Mouse (Mus musculus): ENCODE measurements around the gene Ctns. TPM values are rescaled to one million over a fixed set of nuclear protein-coding genes. Genes with fewer than 3 reads are reported as not detected.
A peak's percentile ranks its signal among the peaks of the same experiment; 100 is the strongest.

The Ctns gene
- polyA plus RNA-seq, 1 experiment from 2014 or later = 26.5 TPM

DNA sequence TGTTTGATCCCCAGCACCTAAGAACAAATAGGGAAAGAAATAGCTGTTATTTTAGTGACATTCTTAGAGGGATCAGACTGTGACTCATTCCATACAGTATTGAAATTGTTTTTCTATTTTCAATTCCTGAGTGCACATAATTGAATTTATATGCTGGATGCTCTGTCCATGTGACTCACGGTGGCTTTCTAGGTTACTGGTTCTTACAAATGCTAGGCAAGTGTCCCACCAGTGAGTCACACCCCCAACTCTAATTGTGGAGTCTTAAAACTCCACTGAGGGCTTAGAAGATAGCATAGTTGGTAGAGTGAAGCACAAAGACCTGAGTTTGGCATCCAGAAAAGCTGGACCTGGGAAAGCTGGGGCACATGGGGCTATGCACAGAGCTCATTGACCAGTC is 21.8 kb upstream of the Ctns start:
- no peaks in the 10 kb centered on the region for H3K27me3 ChIP-seq
- H3K4me2 ChIP-seq (replicated peaks) = no peak overlapping the region
- H3K4me3 ChIP-seq = no peak overlapping the region
- no peaks in the 10 kb centered on the region for H3K4me1 ChIP-seq
- WGBS = 83% methylated on average over 1 of the region's 1 CpGs
- no peaks in the 10 kb centered on the region for H3K9me3 ChIP-seq
- ATAC-seq (ENCODE audit: insufficient number of reproducible peaks, insufficient read depth, low FRiP score, low TSS enrichment) = no peak
- no peak overlapping the region for H3K27ac ChIP-seq
- H3K9ac ChIP-seq = no peak overlapping the region
- no peaks in the 10 kb centered on the region for H3K36me3 ChIP-seq

DNA sequence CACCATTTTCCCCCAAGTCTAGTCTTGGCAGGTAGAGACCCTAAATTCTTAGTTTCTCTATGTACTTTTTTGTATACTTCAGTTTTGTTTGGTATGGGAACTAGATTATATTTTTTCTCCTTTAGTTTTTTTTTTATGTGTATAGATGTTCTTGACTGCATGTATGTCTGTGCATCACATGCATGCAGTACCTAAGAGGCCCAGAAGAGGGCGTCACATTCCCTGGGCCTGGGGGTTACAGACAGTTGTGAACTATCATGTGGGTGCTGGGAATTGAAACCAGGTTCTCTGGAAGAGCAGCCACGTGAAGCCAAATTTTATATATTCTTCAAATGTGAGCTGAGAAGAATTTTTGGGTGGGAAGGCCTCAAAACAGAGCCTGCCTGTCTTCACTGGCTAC is 20.8 kb upstream of the Ctns start:
- no peaks in the 10 kb centered on the region for H3K27me3 ChIP-seq
- H3K4me3 ChIP-seq = no peak overlapping the region
- H3K9ac ChIP-seq = no peak overlapping the region
- WGBS = 61% methylated on average over 2 of the region's 2 CpGs
- no peak overlapping the region for H3K4me2 ChIP-seq (replicated peaks)
- no peak overlapping the region for H3K27ac ChIP-seq
- no peaks in the 10 kb centered on the region for H3K36me3 ChIP-seq
- no peaks in the 10 kb centered on the region for H3K4me1 ChIP-seq
- no peaks in the 10 kb centered on the region for H3K9me3 ChIP-seq
- no peak for ATAC-seq (ENCODE audit: insufficient number of reproducible peaks, insufficient read depth, low FRiP score, low TSS enrichment)

- Histone ChIP-seq H3K4me3 (no peak overlapping the region), H3K27ac (no peak overlapping the region), H3K9ac (no peak overlapping the region), H3K4me1 (no peaks in the 10 kb centered on the region), H3K36me3 (no peaks in the 10 kb centered on the region), H3K9me3 (no peaks in the 10 kb centered on the region), H3K4me2 (replicated peaks) (no peak overlapping the region), H3K27me3 (no peaks in the 10 kb centered on the region)
- WGBS = 80% methylated on average over 3 of the region's 3 CpGs
- no peak for ATAC-seq (ENCODE audit: insufficient number of reproducible peaks, insufficient read depth, low FRiP score, low TSS enrichment)
Measured at GRCm38 (mm10) chr11:73213956-73214355, 15.1 kb upstream of the Ctns start.

DNA sequence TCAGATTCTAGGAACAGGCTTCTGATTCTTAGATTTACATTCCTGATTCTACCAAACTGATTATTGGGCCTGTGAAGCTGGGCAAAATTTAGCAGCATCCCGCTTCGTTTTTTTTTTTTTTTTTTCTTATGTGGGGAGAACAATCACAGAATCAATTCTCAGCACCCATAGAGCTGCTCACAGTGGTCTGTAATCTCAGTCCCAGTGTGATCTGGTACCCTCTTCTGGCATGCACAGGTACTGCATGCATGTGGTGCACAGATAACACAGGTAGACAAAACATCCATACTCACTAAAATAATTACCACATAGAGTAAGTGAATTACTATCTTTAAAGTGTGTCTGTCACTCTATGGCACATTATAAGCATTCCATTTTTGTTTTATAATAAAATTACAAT is 8.8 kb upstream of the Ctns start:
- no peak for ATAC-seq (ENCODE audit: insufficient number of reproducible peaks, insufficient read depth, low FRiP score, low TSS enrichment)
- 79% methylated on average over 2 of the region's 2 CpGs for WGBS
- H3K27ac ChIP-seq = no peak overlapping the region
- no peak overlapping the region for H3K4me3 ChIP-seq
- no peak overlapping the region for H3K4me2 ChIP-seq (replicated peaks)
- H3K9ac ChIP-seq = no peak overlapping the region
- H3K36me3 ChIP-seq = no peaks in the 10 kb centered on the region
- H3K4me1 ChIP-seq = no peaks in the 10 kb centered on the region
- no peaks in the 10 kb centered on the region for H3K27me3 ChIP-seq
- no peaks in the 10 kb centered on the region for H3K9me3 ChIP-seq

DNA sequence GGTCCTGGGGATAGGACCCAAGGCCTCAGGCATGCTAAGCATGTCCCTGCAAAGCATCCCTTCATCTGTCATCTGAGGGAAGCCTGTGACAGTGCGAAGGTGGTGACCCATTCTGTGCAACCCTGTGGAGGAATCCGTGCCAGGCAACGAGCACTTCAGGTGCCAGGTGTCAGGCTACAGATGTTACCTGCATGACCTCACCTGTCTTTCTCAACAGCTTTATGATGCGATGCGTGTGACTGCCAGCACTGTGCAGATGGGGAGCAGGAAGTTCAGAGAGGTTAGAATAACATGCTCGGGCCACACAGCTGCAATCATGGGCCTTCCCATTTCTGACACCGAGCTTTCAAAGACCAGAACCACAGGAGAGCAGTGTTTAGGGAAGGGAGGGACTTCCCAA is 6.4 kb upstream of the Ctns start:
- 60% methylated on average over 7 of the region's 7 CpGs for WGBS
- no peak overlapping the region for H3K4me2 ChIP-seq (replicated peaks)
- H3K27me3 ChIP-seq = no peaks in the 10 kb centered on the region

DNA sequence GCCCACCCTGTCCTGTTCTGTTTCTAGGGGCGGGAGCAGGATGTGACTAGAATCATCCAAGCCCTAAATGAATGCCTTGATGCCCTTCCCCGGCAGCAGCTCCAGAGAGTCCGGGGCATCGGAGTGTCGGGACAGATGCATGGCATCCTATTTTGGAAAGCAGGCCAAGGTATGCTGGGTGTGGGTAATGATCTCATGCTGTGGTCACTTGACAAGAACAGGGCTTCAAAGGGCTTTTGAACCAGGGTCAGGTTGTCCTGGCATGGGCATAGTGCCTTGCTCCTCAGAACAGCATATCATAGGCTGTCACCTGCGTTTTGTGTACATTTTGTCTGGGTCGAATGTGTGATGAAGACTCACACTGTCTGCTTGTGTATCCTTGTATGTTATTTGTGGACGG is 5.1 kb upstream of the Ctns start:
- H3K9ac ChIP-seq = no peak overlapping the region
- H3K4me2 ChIP-seq (replicated peaks) = no peak overlapping the region
- H3K27me3 ChIP-seq = no peaks in the 10 kb centered on the region
- no peaks in the 10 kb centered on the region for H3K36me3 ChIP-seq
- no peak overlapping the region for H3K27ac ChIP-seq
- no peaks in the 10 kb centered on the region for H3K4me1 ChIP-seq
- H3K9me3 ChIP-seq = no peaks in the 10 kb centered on the region
- H3K4me3 ChIP-seq = no peak overlapping the region
- ATAC-seq (ENCODE audit: insufficient number of reproducible peaks, insufficient read depth, low FRiP score, low TSS enrichment) = no peak
- WGBS = 82% methylated on average over 8 of the region's 8 CpGs

More for the DNA sequence above, 6.4 kb upstream of the Ctns start:
- Histone ChIP-seq H3K36me3 (no peaks in the 10 kb centered on the region), H3K9ac (no peak overlapping the region), H3K27ac (no peak overlapping the region), H3K4me3 (no peak overlapping the region), H3K9me3 (no peaks in the 10 kb centered on the region), H3K4me1 (no peaks in the 10 kb centered on the region)
- no peak for ATAC-seq (ENCODE audit: insufficient number of reproducible peaks, insufficient read depth, low FRiP score, low TSS enrichment)

DNA sequence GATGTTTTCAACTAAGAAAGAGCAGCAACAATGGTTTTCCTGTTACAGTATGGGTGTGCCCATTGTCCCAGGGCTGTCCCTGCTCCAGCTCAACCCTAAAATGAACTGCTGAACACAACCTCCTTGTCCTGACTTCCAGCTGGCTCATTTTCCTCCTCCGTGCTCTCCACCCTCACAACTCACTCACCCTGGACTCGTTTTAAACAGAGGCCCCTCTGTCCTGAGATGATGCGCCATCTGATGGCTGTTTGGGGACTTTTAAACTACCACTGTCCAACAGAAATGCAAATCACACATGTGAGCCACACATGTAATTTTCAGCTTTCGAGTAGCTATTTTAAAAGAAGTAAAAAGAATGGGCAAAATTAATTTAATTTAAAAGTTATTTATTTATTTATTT is 2.8 kb upstream of the Ctns start:
- no peak overlapping the region for H3K9ac ChIP-seq
- 28% methylated on average over 4 of the region's 4 CpGs for WGBS
- no peaks in the 10 kb centered on the region for H3K36me3 ChIP-seq
- peaks cover 9% of the 10 kb centered on the region for H3K4me1 ChIP-seq
- no peak overlapping the region for H3K4me2 ChIP-seq (replicated peaks)
- no peak for ATAC-seq (ENCODE audit: insufficient number of reproducible peaks, insufficient read depth, low FRiP score, low TSS enrichment)
- H3K4me3 ChIP-seq = no peak overlapping the region
- no peak overlapping the region for H3K27ac ChIP-seq
- H3K27me3 ChIP-seq = no peaks in the 10 kb centered on the region
- no peaks in the 10 kb centered on the region for H3K9me3 ChIP-seq

GRCm38 (mm10) chr11:73201021-73201420 is 2.2 kb upstream of the Ctns start:
- H3K9me3 ChIP-seq = no peaks in the 10 kb centered on the region
- H3K36me3 ChIP-seq = no peaks in the 10 kb centered on the region
- H3K4me1 ChIP-seq = peaks cover 9% of the 10 kb centered on the region
- no peak for ATAC-seq (ENCODE audit: insufficient number of reproducible peaks, insufficient read depth, low FRiP score, low TSS enrichment)
- H3K9ac ChIP-seq = no peak overlapping the region
- H3K27me3 ChIP-seq = no peaks in the 10 kb centered on the region
- 75% methylated on average over 2 of the region's 2 CpGs for WGBS
- no peak overlapping the region for H3K27ac ChIP-seq
- no peak overlapping the region for H3K4me3 ChIP-seq
- H3K4me2 ChIP-seq (replicated peaks) = no peak overlapping the region

GRCm38 (mm10) chr11:73199879-73200278 is 1.0 kb upstream of the Ctns start:
- H3K4me3 ChIP-seq = peak overlapping the region; percentile 72
- peak overlapping the region; percentile 93 for H3K4me2 ChIP-seq (replicated peaks)
- peaks cover 9% of the 10 kb centered on the region for H3K4me1 ChIP-seq
- no peak for ATAC-seq (ENCODE audit: insufficient number of reproducible peaks, insufficient read depth, low FRiP score, low TSS enrichment)
- 0 out of 2 replicates have a peak, but pooled peaks cover 4% of the 10 kb centered on the region for H3K36me3 ChIP-seq
- 3% methylated on average over 12 of the region's 12 CpGs for WGBS
- peak overlapping the region; percentile 73 for H3K9ac ChIP-seq
- H3K27me3 ChIP-seq = no peaks in the 10 kb centered on the region
- H3K9me3 ChIP-seq = no peaks in the 10 kb centered on the region
- no peak overlapping the region for H3K27ac ChIP-seq

DNA sequence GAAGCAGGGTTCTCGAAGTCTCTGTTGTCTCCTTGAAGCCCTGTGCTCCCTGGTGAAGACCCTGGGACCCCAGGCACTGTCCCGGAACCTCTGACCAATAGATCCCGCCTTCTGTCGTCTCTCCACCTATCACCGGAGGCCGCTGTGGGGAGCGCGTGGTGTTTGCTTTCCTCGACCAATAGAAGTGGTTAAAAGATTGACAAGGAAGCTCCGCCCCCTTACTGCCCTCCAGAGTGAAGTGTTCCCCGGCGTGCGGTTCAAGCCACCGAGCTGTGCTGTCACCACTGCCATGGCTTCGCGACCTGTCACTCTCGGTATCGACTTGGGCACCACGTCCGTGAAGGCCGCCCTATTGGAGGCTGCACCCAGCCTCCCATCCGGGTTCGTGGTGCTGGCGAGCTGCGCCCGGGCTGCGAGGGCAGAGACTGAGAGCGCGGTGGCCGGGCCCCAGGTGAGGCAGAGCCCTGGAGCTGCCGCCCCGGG is 429 bp upstream of the Ctns start, which contains the start of gene Shpk:
TSS of gene Shpk (plus strand) at position 231 of the 483 bp plus-strand sequence.
- under 1% methylated on average over 32 of the region's 32 CpGs for WGBS
- H3K27ac ChIP-seq = 0 out of 2 replicates have a peak within 1 kb of the TSS, but pooled peaks have one; percentile 23

DNA sequence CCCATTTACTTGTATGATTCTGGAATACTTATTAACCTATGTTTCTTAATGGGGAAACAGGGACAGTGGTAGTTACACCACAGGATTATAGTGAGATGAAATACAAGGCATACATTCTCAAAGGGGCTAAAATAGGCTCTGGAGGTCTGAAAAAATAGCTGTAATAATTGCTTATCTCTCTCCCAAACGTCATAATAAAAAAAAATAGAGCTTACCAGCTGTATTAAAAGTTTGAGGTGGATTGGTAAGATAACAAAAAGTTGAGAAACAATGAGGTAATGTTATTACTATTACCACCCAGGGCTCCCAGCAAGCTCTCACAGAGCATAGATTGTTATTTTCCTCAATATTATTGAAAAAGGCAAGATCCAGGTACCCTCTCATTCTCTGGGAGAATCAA is 652 bp downstream of the Ctns start:
- WGBS = 7% methylated on average over 1 of the region's 1 CpGs
- H3K27ac ChIP-seq = no peak overlapping the region
- no peaks in the 10 kb centered on the region for H3K27me3 ChIP-seq
- peak overlapping the region; percentile 75 for H3K9ac ChIP-seq
- H3K4me3 ChIP-seq = peak overlapping the region; percentile 72
- H3K9me3 ChIP-seq = no peaks in the 10 kb centered on the region
- no peak for ATAC-seq (ENCODE audit: insufficient number of reproducible peaks, insufficient read depth, low FRiP score, low TSS enrichment)
- peaks cover 9% of the 10 kb centered on the region for H3K4me1 ChIP-seq
- peak overlapping the region; percentile 93 for H3K4me2 ChIP-seq (replicated peaks)
- 0 out of 2 replicates have a peak, but pooled peaks cover 8% of the 10 kb centered on the region for H3K36me3 ChIP-seq

More for the DNA sequence above, 429 bp upstream of the Ctns start, which contains the start of gene Shpk:
- H3K36me3 ChIP-seq = 0 out of 2 replicates have a peak, but pooled peaks cover 6% of the 10 kb centered on the region
- peak; percentile 95 for ATAC-seq (ENCODE audit: insufficient number of reproducible peaks, insufficient read depth, low FRiP score, low TSS enrichment)
- H3K9me3 ChIP-seq = no peaks in the 10 kb centered on the region
- H3K9ac ChIP-seq = peak within 1 kb of the TSS; percentile 75
- no peaks in the 10 kb centered on the region for H3K27me3 ChIP-seq
- H3K4me2 ChIP-seq (replicated peaks) = peak within 1 kb of the TSS; percentile 93
- H3K4me1 ChIP-seq = peaks cover 9% of the 10 kb centered on the region
- peak within 1 kb of the TSS; percentile 72 for H3K4me3 ChIP-seq

GRCm38 (mm10) chr11:73194444-73194843 is 4.4 kb downstream of the Ctns start:
- no peak overlapping the region for H3K27ac ChIP-seq
- WGBS = 78% methylated on average over 2 of the region's 2 CpGs

More at GRCm38 (mm10) chr11:73194444-73194843, 4.4 kb downstream of the Ctns start:
- H3K4me2 ChIP-seq (replicated peaks) = no peak overlapping the region
- ATAC-seq (ENCODE audit: insufficient number of reproducible peaks, insufficient read depth, low FRiP score, low TSS enrichment) = no peak
- no peaks in the 10 kb centered on the region for H3K9me3 ChIP-seq
- peaks cover 9% of the 10 kb centered on the region for H3K4me1 ChIP-seq
- H3K27me3 ChIP-seq = no peaks in the 10 kb centered on the region
- H3K9ac ChIP-seq = no peak overlapping the region
- H3K4me3 ChIP-seq = no peak overlapping the region
- H3K36me3 ChIP-seq = peaks cover 32% of the 10 kb centered on the region; the same call in 1 of the 2 replicates

Measured in embryonic facial prominence, embryonic 12.5 days (tissue).